Mouse (Mus musculus): Measurements from ENCODE around the gene Arid4a. TPM values are rescaled to one million over a fixed set of nuclear protein-coding genes. Genes with fewer than 3 reads are reported as not detected.
"Not testable (repeated sequence)": the region's sequence is repeated elsewhere in the genome, so short reads cannot be mapped to it uniquely, and the experiment has no call there.

The Arid4a gene
- polyA plus RNA-seq, 1 experiment from 2014 or later, result 32.5 TPM

- DNase-seq (ENCODE audit: low spot score) (peak; percentile 32), ATAC-seq (ENCODE audit: low read depth) (peak; percentile 62; the same call in 1 of the 2 replicates)
- Histone ChIP-seq H3K27ac (replicated peaks; ENCODE audit: low read depth, low read length) (no peak overlapping the region), H3K27me3 (replicated peaks; ENCODE audit: control insufficient read depth, insufficient read depth, low read length) (no peaks in the 10 kb centered on the region), H3K4me1 (ENCODE audit: control insufficient read depth, insufficient read depth, low read length) (no peaks in the 10 kb centered on the region), H3K4me2 (ENCODE audit: low read depth, low read length) (no peak overlapping the region), H3K9me3 (ENCODE audit: control insufficient read depth, low read length) (no peaks in the 10 kb centered on the region), H3K4me3 (ENCODE audit: low read depth, low read length) (no peak overlapping the region), H3K36me3 (ENCODE audit: control insufficient read depth, insufficient read depth, low read length) (peaks cover 80% of the 10 kb centered on the region), H3K9ac (ENCODE audit: low read depth, low read length) (no peak overlapping the region)
- WGBS, result 60% methylated on average over 12 of the region's 12 CpGs
Observed at GRCm38 (mm10) chr12:71073113-71073730, 57.4 kb downstream of the Arid4a start.

- no peak overlapping the region for H3K27ac ChIP-seq (replicated peaks; ENCODE audit: low read depth, low read length)
- DNase-seq (ENCODE audit: low spot score) (no peak), ATAC-seq (ENCODE audit: low read depth) (no peak)
- H3K4me1 ChIP-seq (ENCODE audit: control insufficient read depth, insufficient read depth, low read length), result no peaks in the 10 kb centered on the region
- no peak overlapping the region for H3K9ac ChIP-seq (ENCODE audit: low read depth, low read length)
- no peaks in the 10 kb centered on the region for H3K9me3 ChIP-seq (ENCODE audit: control insufficient read depth, low read length)
- H3K36me3 ChIP-seq (ENCODE audit: control insufficient read depth, insufficient read depth, low read length), result peaks cover 22% of the 10 kb centered on the region; the same call in 1 of the 2 replicates
- 87% methylated on average over 8 of the region's 8 CpGs for WGBS
- H3K27me3 ChIP-seq (replicated peaks; ENCODE audit: control insufficient read depth, insufficient read depth, low read length), result no peaks in the 10 kb centered on the region
- no peak overlapping the region for H3K4me2 ChIP-seq (ENCODE audit: low read depth, low read length)
- H3K4me3 ChIP-seq (ENCODE audit: low read depth, low read length), result no peak overlapping the region
Observed at GRCm38 (mm10) chr12:71086331-71086730, 70.5 kb downstream of the Arid4a start.

GRCm38 (mm10) chr12:71104275-71104674 is 88.5 kb downstream of the Arid4a start:
- not testable (repeated sequence) for DNase-seq (ENCODE audit: low spot score); ATAC-seq (ENCODE audit: low read depth); H3K4me2 ChIP-seq (ENCODE audit: low read depth, low read length); H3K9ac ChIP-seq (ENCODE audit: low read depth, low read length); H3K4me1 ChIP-seq (ENCODE audit: control insufficient read depth, insufficient read depth, low read length); H3K4me3 ChIP-seq (ENCODE audit: low read depth, low read length); H3K27ac ChIP-seq (replicated peaks; ENCODE audit: low read depth, low read length); H3K9me3 ChIP-seq (ENCODE audit: control insufficient read depth, low read length); H3K27me3 ChIP-seq (replicated peaks; ENCODE audit: control insufficient read depth, insufficient read depth, low read length); H3K36me3 ChIP-seq (ENCODE audit: control insufficient read depth, insufficient read depth, low read length)
- WGBS, result 82% methylated on average over 4 of the region's 4 CpGs

- WGBS, result 86% methylated on average over 6 of the region's 6 CpGs
- no peak overlapping the region for H3K27ac ChIP-seq (replicated peaks; ENCODE audit: low read depth, low read length)
- H3K4me3 ChIP-seq (ENCODE audit: low read depth, low read length), result no peak overlapping the region
- DNase-seq (ENCODE audit: low spot score) (no peak), ATAC-seq (ENCODE audit: low read depth) (no peak)
- no peaks in the 10 kb centered on the region for H3K36me3 ChIP-seq (ENCODE audit: control insufficient read depth, insufficient read depth, low read length)
- no peaks in the 10 kb centered on the region for H3K27me3 ChIP-seq (replicated peaks; ENCODE audit: control insufficient read depth, insufficient read depth, low read length)
- no peaks in the 10 kb centered on the region for H3K9me3 ChIP-seq (ENCODE audit: control insufficient read depth, low read length)
- no peak overlapping the region for H3K9ac ChIP-seq (ENCODE audit: low read depth, low read length)
- H3K4me1 ChIP-seq (ENCODE audit: control insufficient read depth, insufficient read depth, low read length), result no peaks in the 10 kb centered on the region
- no peak overlapping the region for H3K4me2 ChIP-seq (ENCODE audit: low read depth, low read length)
Observed at GRCm38 (mm10) chr12:71107216-71107771, 91.5 kb downstream of the Arid4a start.

GRCm38 (mm10) chr12:71111331-71111730 is 95.5 kb downstream of the Arid4a start, which contains the start of gene Tomm20l:
Gene Tomm20l, plus strand, starts transcription at chr12:71111428.
- WGBS, result 10% methylated on average over 28 of the region's 33 CpGs
- peak within 1 kb of the TSS; percentile 47 for H3K9ac ChIP-seq (ENCODE audit: low read depth, low read length)

GRCm38 (mm10) chr12:71113074-71113473 is 97.3 kb downstream of the Arid4a start:
- WGBS, result 72% methylated on average over 10 of the region's 10 CpGs
- no peaks in the 10 kb centered on the region for H3K27me3 ChIP-seq (replicated peaks; ENCODE audit: control insufficient read depth, insufficient read depth, low read length)
- ATAC-seq (ENCODE audit: low read depth), result no peak; the same call in 1 of the 2 replicates
- H3K9me3 ChIP-seq (ENCODE audit: control insufficient read depth, low read length), result no peaks in the 10 kb centered on the region
- no peak overlapping the region for H3K27ac ChIP-seq (replicated peaks; ENCODE audit: low read depth, low read length)
- H3K4me2 ChIP-seq (ENCODE audit: low read depth, low read length), result no peak overlapping the region
- no peak overlapping the region for H3K9ac ChIP-seq (ENCODE audit: low read depth, low read length)
- DNase-seq (ENCODE audit: low spot score), result peak; percentile 16
- no peaks in the 10 kb centered on the region for H3K36me3 ChIP-seq (ENCODE audit: control insufficient read depth, insufficient read depth, low read length)
- no peaks in the 10 kb centered on the region for H3K4me1 ChIP-seq (ENCODE audit: control insufficient read depth, insufficient read depth, low read length)
- H3K4me3 ChIP-seq (ENCODE audit: low read depth, low read length), result no peak overlapping the region

More at GRCm38 (mm10) chr12:71111331-71111730, 95.5 kb downstream of the Arid4a start, which contains the start of gene Tomm20l:
- 0 out of 2 replicates have a peak, but pooled peaks have one; percentile 41 for ATAC-seq (ENCODE audit: low read depth)
- peak within 1 kb of the TSS; percentile 52 for H3K4me2 ChIP-seq (ENCODE audit: low read depth, low read length)
- DNase-seq (ENCODE audit: low spot score), result peak; percentile 4
- no peak within 1 kb of the TSS for H3K27ac ChIP-seq (replicated peaks; ENCODE audit: low read depth, low read length)
- H3K27me3 ChIP-seq (replicated peaks; ENCODE audit: control insufficient read depth, insufficient read depth, low read length), result no peaks in the 10 kb centered on the region
- H3K4me1 ChIP-seq (ENCODE audit: control insufficient read depth, insufficient read depth, low read length), result no peaks in the 10 kb centered on the region
- no peaks in the 10 kb centered on the region for H3K9me3 ChIP-seq (ENCODE audit: control insufficient read depth, low read length)
- no peaks in the 10 kb centered on the region for H3K36me3 ChIP-seq (ENCODE audit: control insufficient read depth, insufficient read depth, low read length)
- H3K4me3 ChIP-seq (ENCODE audit: low read depth, low read length), result peak within 1 kb of the TSS; percentile 19

GRCm38 (mm10) chr12:71113675-71114288 is 98.0 kb downstream of the Arid4a start:
- H3K4me1 ChIP-seq (ENCODE audit: control insufficient read depth, insufficient read depth, low read length), result no peaks in the 10 kb centered on the region
- DNase-seq (ENCODE audit: low spot score) (peak; percentile 75), ATAC-seq (ENCODE audit: low read depth) (peak; percentile 72; the same call in 1 of the 2 replicates)
- H3K27ac ChIP-seq (replicated peaks; ENCODE audit: low read depth, low read length), result no peak overlapping the region
- no peak overlapping the region for H3K9ac ChIP-seq (ENCODE audit: low read depth, low read length)
- no peaks in the 10 kb centered on the region for H3K27me3 ChIP-seq (replicated peaks; ENCODE audit: control insufficient read depth, insufficient read depth, low read length)
- 41% methylated on average over 12 of the region's 12 CpGs for WGBS
- H3K9me3 ChIP-seq (ENCODE audit: control insufficient read depth, low read length), result no peaks in the 10 kb centered on the region
- H3K36me3 ChIP-seq (ENCODE audit: control insufficient read depth, insufficient read depth, low read length), result no peaks in the 10 kb centered on the region
- no peak overlapping the region for H3K4me3 ChIP-seq (ENCODE audit: low read depth, low read length)
- 0 out of 2 replicates have a peak overlapping the region, but pooled peaks have one; percentile 12 for H3K4me2 ChIP-seq (ENCODE audit: low read depth, low read length)

GRCm38 (mm10) chr12:71116411-71116810 is 100.6 kb downstream of the Arid4a start:
- ATAC-seq (ENCODE audit: low read depth), result no peak
- WGBS, result 73% methylated on average over 5 of the region's 5 CpGs
- no peak overlapping the region for H3K27ac ChIP-seq (replicated peaks; ENCODE audit: low read depth, low read length)
- no peaks in the 10 kb centered on the region for H3K9me3 ChIP-seq (ENCODE audit: control insufficient read depth, low read length)
- no peaks in the 10 kb centered on the region for H3K4me1 ChIP-seq (ENCODE audit: control insufficient read depth, insufficient read depth, low read length)
- no peak overlapping the region for H3K4me2 ChIP-seq (ENCODE audit: low read depth, low read length)
- DNase-seq (ENCODE audit: low spot score), result no peak
- no peak overlapping the region for H3K9ac ChIP-seq (ENCODE audit: low read depth, low read length)
- no peaks in the 10 kb centered on the region for H3K36me3 ChIP-seq (ENCODE audit: control insufficient read depth, insufficient read depth, low read length)
- H3K4me3 ChIP-seq (ENCODE audit: low read depth, low read length), result no peak overlapping the region
- no peaks in the 10 kb centered on the region for H3K27me3 ChIP-seq (replicated peaks; ENCODE audit: control insufficient read depth, insufficient read depth, low read length)

Data from embryonic facial prominence, embryonic 14.5 days (tissue).